Mouse (Mus musculus) left cerebral cortex, adult 9 months (tissue): ENCODE results near the gene Kin.
A peak's percentile ranks its signal among the peaks of the same experiment; 100 is the strongest.

Experiments
- DNase-seq, 2 experiments: peaks; one replicate each; pipeline ENCODE4 v3.0.0; 2022; ENCODE audit warnings: low spot score in 2 of 2

The Kin gene

GRCm38 (mm10) chr2:10108535-10109189, 28.3 kb downstream of the Kin start:
- DNase-seq, result no peak

- DNase-seq, result no peak
Observed at GRCm38 (mm10) chr2:10118751-10119150, 38.4 kb downstream of the Kin start.

- no peak for DNase-seq
Observed at GRCm38 (mm10) chr2:10119276-10119675, 38.9 kb downstream of the Kin start.

- DNase-seq, result no peak
Observed at GRCm38 (mm10) chr2:10121826-10122225, 41.4 kb downstream of the Kin start.

GRCm38 (mm10) chr2:10126122-10126521, 45.7 kb downstream of the Kin start:
- DNase-seq, result no peak

- no peak for DNase-seq
Observed at GRCm38 (mm10) chr2:10127471-10127870, 47.1 kb downstream of the Kin start.

GRCm38 (mm10) chr2:10128571-10128970, 48.2 kb downstream of the Kin start:
- no peak for DNase-seq

- DNase-seq, result peak; percentile 18 to 40
Observed at GRCm38 (mm10) chr2:10130341-10130990, 50.1 kb downstream of the Kin start.

- no peak for DNase-seq
Observed at GRCm38 (mm10) chr2:10131296-10131695, 50.9 kb downstream of the Kin start, which contains the start of gene Itih2. Gene Itih2 (minus strand): TSS chr2:10131396.

- no peak for DNase-seq
Observed at GRCm38 (mm10) chr2:10132128-10132527, 51.7 kb downstream of the Kin start.

- no peak for DNase-seq
Observed at GRCm38 (mm10) chr2:10133941-10134340, 53.5 kb downstream of the Kin start.

GRCm38 (mm10) chr2:10137320-10137719, 56.9 kb downstream of the Kin start:
- DNase-seq, result no peak

- no peak for DNase-seq
Observed at GRCm38 (mm10) chr2:10140456-10140855, 60.1 kb downstream of the Kin start.
